Mouse (Mus musculus): ENCODE measurements around the gene Cbx2. TPM values are rescaled to one million over a fixed set of nuclear protein-coding genes. Genes with fewer than 3 reads are reported as not detected.

The Cbx2 gene
- polyA plus RNA-seq, 1 experiment from 2014 or later = 35.5 TPM

DNA sequence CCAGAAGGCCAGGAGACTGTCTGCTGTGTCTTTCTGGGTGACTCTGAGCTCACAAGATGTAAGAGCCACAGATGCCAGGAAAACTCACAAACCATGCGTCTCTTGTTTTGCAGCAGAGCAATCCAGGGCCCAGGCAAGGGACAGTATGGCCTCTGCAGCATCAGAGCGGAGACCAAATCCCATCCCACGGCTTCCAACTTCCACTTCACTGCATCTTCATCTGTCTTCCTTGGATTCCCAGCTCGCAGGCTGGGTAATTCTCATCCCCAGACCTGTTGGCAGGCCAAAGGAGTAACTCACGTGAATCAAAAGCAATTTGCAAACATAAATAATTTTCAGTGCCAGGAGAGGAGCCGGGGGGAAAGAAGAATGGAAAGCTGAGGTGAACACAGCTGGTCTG, 50.2 kb downstream of the Cbx2 start:
- no peak overlapping the region for H3K9ac ChIP-seq (replicated peaks; ENCODE audit: low read length)
- WGBS = 54% methylated on average over 6 of the region's 6 CpGs
- no peaks in the 10 kb centered on the region for H3K36me3 ChIP-seq (ENCODE audit: insufficient read depth, low read length)
- no peaks in the 10 kb centered on the region for H3K9me3 ChIP-seq (ENCODE audit: low read length)
- no peak for ATAC-seq (ENCODE audit: low FRiP score, low TSS enrichment)
- H3K4me3 ChIP-seq (ENCODE audit: low read length) = no peak overlapping the region
- H3K27me3 ChIP-seq (ENCODE audit: insufficient read depth, low read length) = no peaks in the 10 kb centered on the region
- H3K27ac ChIP-seq (ENCODE audit: low read length) = no peak overlapping the region
- peaks cover under 1% of the 10 kb centered on the region; the same call in 1 of the 2 replicates for H3K4me1 ChIP-seq (ENCODE audit: insufficient read depth, low read length)
- H3K4me2 ChIP-seq (replicated peaks; ENCODE audit: low read depth, low read length) = no peak overlapping the region

DNA sequence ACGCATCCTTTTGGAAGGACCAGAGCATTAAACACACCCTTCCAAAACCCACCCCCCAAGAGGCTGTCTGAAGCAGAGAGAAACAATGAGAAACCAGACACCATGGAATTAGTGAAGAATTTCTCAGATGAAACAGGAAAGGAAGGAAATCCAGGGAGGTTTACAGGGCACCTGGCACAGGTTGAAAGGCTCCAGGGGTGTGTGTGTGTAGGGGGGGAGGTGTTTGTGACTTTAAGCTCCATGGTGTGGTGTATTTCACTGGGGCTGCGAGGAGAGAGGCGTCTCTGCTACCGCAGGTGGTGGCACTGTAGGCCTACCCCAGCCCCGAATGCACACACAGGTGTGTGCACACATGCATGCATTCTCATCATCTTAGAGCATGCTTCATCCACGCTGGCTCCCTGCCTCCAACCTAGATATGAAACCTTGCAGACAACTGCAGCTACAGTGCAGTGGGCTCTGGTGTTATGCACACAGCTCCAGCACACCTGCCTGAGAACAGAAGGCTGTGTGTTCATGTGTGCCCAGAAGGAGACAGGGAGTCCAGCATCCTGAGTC, 51.2 kb downstream of the Cbx2 start:
- Histone ChIP-seq H3K4me1 (ENCODE audit: insufficient read depth, low read length) (peaks cover 10% of the 10 kb centered on the region), H3K36me3 (ENCODE audit: insufficient read depth, low read length) (no peaks in the 10 kb centered on the region), H3K4me2 (replicated peaks; ENCODE audit: low read depth, low read length) (no peak overlapping the region), H3K9ac (replicated peaks; ENCODE audit: low read length) (no peak overlapping the region), H3K27ac (ENCODE audit: low read length) (no peak overlapping the region), H3K27me3 (ENCODE audit: insufficient read depth, low read length) (no peaks in the 10 kb centered on the region), H3K9me3 (ENCODE audit: low read length) (no peaks in the 10 kb centered on the region), H3K4me3 (ENCODE audit: low read length) (no peak overlapping the region)
- no peak for ATAC-seq (ENCODE audit: low FRiP score, low TSS enrichment)
- 63% methylated on average over 6 of the region's 6 CpGs for whole genome bisulfite sequencing

DNA sequence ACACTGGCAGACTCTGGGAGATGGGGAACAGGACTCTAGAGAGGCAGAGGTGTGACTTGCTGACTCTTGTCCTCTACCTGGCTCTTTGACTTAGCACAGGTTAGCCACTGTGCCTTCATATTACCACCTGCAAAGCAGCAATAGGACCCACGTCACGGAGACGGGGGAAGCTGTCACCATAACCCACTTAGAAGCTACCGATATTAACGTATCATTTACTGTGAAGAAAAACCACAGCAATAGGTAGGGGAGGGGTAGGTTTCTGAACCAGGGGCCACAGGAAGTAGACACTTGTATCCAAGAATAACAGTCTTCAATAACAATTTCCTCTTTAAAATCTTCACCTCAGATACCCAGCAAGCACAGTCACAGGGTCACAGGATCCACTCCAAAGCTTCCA, 53.0 kb downstream of the Cbx2 start:
- peaks cover 25% of the 10 kb centered on the region for H3K4me1 ChIP-seq (ENCODE audit: insufficient read depth, low read length)
- H3K9me3 ChIP-seq (ENCODE audit: low read length) = no peaks in the 10 kb centered on the region
- peaks cover 5% of the 10 kb centered on the region for H3K27me3 ChIP-seq (ENCODE audit: insufficient read depth, low read length)
- peaks cover 4% of the 10 kb centered on the region for H3K36me3 ChIP-seq (ENCODE audit: insufficient read depth, low read length)
- no peak for ATAC-seq (ENCODE audit: low FRiP score, low TSS enrichment)
- no peak overlapping the region for H3K27ac ChIP-seq (ENCODE audit: low read length)
- no peak overlapping the region for H3K4me3 ChIP-seq (ENCODE audit: low read length)
- no peak overlapping the region for H3K4me2 ChIP-seq (replicated peaks; ENCODE audit: low read depth, low read length)
- no peak overlapping the region for H3K9ac ChIP-seq (replicated peaks; ENCODE audit: low read length)
- WGBS = 92% methylated on average over 5 of the region's 5 CpGs

DNA sequence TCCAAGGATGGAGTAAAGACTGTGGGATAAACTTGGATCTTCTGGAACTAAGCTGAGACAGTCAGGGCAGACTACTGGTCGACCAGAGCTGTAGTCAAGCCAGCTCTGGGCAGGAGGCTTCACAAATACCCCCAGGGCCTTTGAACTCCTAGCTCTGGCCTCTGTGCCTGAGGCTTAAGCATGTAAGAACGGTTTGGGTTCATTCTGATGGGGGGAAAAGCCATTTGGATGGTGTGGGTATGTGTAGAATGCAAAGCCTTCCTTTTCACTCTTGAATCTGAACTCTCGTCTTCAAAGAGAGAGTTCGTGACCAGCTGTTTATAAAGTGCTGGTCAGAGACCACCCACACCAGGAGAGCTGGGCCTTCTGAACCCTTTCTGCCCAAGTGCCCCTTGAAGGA, 55.0 kb downstream of the Cbx2 start:
- Histone ChIP-seq H3K27ac (ENCODE audit: low read length) (no peak overlapping the region), H3K4me2 (replicated peaks; ENCODE audit: low read depth, low read length) (no peak overlapping the region), H3K9me3 (ENCODE audit: low read length) (no peaks in the 10 kb centered on the region), H3K4me3 (ENCODE audit: low read length) (no peak overlapping the region), H3K9ac (replicated peaks; ENCODE audit: low read length) (no peak overlapping the region), H3K27me3 (ENCODE audit: insufficient read depth, low read length) (peaks cover 25% of the 10 kb centered on the region), H3K36me3 (ENCODE audit: insufficient read depth, low read length) (peaks cover 20% of the 10 kb centered on the region), H3K4me1 (ENCODE audit: insufficient read depth, low read length) (peaks cover 43% of the 10 kb centered on the region)
- 84% methylated on average over 4 of the region's 4 CpGs for WGBS
- ATAC-seq (ENCODE audit: low FRiP score, low TSS enrichment) = no peak

DNA sequence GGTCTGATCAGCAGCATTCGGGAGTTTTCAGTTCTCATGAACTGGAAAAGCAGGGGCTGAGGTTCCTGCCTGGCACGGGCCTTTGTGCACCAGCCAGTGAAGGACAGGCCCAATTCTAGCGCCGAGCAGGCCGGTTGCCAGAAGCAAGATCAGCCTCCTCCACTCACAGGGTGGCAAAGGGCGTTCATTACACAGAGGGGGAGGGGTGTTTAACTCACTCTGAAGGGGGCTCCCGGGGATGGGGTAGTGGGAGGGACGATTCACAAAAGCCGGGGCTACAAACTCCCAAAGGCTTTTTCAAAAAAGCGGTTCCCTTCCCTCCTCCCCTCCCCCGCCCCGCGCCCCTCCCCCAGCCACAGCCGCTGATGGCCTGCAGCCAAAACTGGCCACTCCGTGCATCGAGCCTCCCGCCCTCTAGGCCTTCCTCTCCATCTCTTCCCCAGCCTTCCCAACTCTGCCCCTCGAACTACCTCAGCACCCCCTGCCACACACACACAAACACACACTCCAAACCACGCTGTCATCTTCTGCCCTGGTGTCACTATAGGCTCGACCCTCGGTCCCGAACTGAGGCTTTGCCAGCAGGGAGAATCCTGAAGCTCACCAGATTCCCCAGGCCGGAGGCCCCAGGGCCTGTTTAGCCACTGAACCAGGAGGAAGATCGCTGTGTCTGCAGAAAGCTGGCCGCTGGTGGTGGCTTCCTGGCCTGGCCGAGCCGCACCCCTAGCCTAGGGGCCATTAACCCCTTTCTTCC, 56.1 kb downstream of the Cbx2 start:
- no peaks in the 10 kb centered on the region for H3K9me3 ChIP-seq (ENCODE audit: low read length)
- peaks cover 54% of the 10 kb centered on the region for H3K4me1 ChIP-seq (ENCODE audit: insufficient read depth, low read length)
- 0 out of 2 replicates have a peak, but pooled peaks have one; percentile 33 for ATAC-seq (ENCODE audit: low FRiP score, low TSS enrichment)
- no peak overlapping the region for H3K4me3 ChIP-seq (ENCODE audit: low read length)
- WGBS = 5% methylated on average over 26 of the region's 27 CpGs
- peak overlapping the region; percentile 35 for H3K4me2 ChIP-seq (replicated peaks; ENCODE audit: low read depth, low read length)
- H3K9ac ChIP-seq (replicated peaks; ENCODE audit: low read length) = peak overlapping the region; percentile 42
- H3K27ac ChIP-seq (ENCODE audit: low read length) = peak overlapping the region; percentile 25; the same call in 1 of the 2 replicates
- peaks cover 20% of the 10 kb centered on the region for H3K36me3 ChIP-seq (ENCODE audit: insufficient read depth, low read length)
- H3K27me3 ChIP-seq (ENCODE audit: insufficient read depth, low read length) = peaks cover 25% of the 10 kb centered on the region

DNA sequence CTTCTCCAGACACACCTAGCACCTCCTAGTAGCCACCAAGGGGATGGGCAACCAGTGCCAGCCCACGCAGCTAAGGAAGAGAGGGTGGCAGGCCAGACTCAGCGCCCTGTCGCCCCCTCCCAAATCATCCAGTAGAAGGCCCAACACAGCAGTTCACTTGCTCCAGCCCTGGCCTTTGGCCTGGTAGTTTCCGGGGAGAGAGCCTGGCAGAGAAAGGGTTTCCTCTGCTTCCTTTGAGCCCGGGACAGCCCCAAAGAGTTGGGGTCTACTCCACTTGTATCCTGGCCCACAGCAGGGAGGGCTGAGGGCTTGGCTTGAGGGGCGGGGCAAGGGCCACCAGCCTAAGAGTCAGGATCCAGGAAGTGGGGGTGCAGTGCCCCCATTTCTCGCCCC, 56.7 kb downstream of the Cbx2 start:
- peaks cover 60% of the 10 kb centered on the region for H3K4me1 ChIP-seq (ENCODE audit: insufficient read depth, low read length)
- peak overlapping the region; percentile 35; the same call in 1 of the 2 replicates for H3K4me2 ChIP-seq (replicated peaks; ENCODE audit: low read depth, low read length)
- WGBS = 52% methylated on average over 7 of the region's 7 CpGs
- H3K4me3 ChIP-seq (ENCODE audit: low read length) = no peak overlapping the region
- H3K27ac ChIP-seq (ENCODE audit: low read length) = peak overlapping the region; percentile 25; the same call in 1 of the 2 replicates
- peak overlapping the region; percentile 42 for H3K9ac ChIP-seq (replicated peaks; ENCODE audit: low read length)
- H3K36me3 ChIP-seq (ENCODE audit: insufficient read depth, low read length) = peaks cover 20% of the 10 kb centered on the region
- H3K9me3 ChIP-seq (ENCODE audit: low read length) = no peaks in the 10 kb centered on the region
- peaks cover 25% of the 10 kb centered on the region for H3K27me3 ChIP-seq (ENCODE audit: insufficient read depth, low read length)
- ATAC-seq (ENCODE audit: low FRiP score, low TSS enrichment) = no peak

DNA sequence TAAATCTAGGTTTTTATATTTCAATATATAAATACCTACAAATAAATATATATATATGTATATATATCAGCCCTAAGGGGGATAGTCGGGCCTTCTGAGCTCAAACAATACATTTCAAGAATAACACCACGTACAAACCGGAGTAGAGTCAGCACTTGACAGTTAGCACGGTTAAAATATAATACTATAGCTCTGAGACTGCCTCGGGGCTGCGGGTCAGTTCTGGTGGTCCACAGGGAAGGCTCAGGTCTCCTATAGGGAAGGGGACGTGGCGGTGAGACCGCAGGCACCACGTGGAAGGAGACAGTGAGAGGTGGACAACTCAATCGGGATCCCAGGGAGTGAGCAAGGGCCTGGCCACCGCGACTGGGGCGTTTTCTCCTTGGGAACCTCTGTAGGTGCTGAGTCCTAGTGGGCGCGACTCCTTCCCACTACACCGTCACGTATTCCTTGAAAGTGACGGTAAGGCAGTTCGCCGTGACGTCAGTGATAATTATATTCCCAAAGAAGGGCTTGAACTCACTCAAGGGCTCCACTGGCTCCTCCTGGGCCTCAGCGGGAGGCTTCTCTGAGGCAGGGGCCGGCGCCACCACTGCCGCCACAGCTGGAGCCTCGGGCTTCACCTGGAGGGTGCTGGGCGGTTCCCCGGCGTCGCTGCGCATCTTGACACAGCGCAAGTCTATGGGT, 57.8 kb downstream of the Cbx2 start:
- H3K36me3 ChIP-seq (ENCODE audit: insufficient read depth, low read length) = peaks cover 20% of the 10 kb centered on the region
- WGBS = 54% methylated on average over 33 of the region's 33 CpGs
- no peak overlapping the region for H3K4me2 ChIP-seq (replicated peaks; ENCODE audit: low read depth, low read length)
- no peak overlapping the region for H3K27ac ChIP-seq (ENCODE audit: low read length)
- no peak overlapping the region for H3K4me3 ChIP-seq (ENCODE audit: low read length)
- no peak for ATAC-seq (ENCODE audit: low FRiP score, low TSS enrichment)
- no peaks in the 10 kb centered on the region for H3K9me3 ChIP-seq (ENCODE audit: low read length)
- H3K4me1 ChIP-seq (ENCODE audit: insufficient read depth, low read length) = peaks cover 65% of the 10 kb centered on the region
- H3K9ac ChIP-seq (replicated peaks; ENCODE audit: low read length) = 0 out of 2 replicates have a peak overlapping the region, but pooled peaks have one; percentile 14
- peaks cover 25% of the 10 kb centered on the region for H3K27me3 ChIP-seq (ENCODE audit: insufficient read depth, low read length)

Other genes with a start within 250 kb of the Cbx2 start
- gene Rbfox3, start 111.4 kb upstream of the Cbx2 start, polyA plus RNA-seq (2015; fragmentation: Nextera tagmentation; extraction: Ambion mirVana) = 0.63 and 1.0 TPM in 2 replicates
- gene Enpp7, start 34.8 kb upstream of the Cbx2 start, polyA plus RNA-seq (2015; fragmentation: Nextera tagmentation; extraction: Ambion mirVana) = not detected in 2 replicates
- 8.2 and 8.5 TPM in 2 replicates for gene Cbx8, start 18.0 kb downstream of the Cbx2 start, polyA plus RNA-seq (2015; fragmentation: Nextera tagmentation; extraction: Ambion mirVana)
- 9.9 and 10.9 TPM in 2 replicates for gene Cbx4, start 63.3 kb downstream of the Cbx2 start, polyA plus RNA-seq (2015; fragmentation: Nextera tagmentation; extraction: Ambion mirVana)
- gene Tbc1d16, start 205.5 kb downstream of the Cbx2 start, polyA plus RNA-seq (2015; fragmentation: Nextera tagmentation; extraction: Ambion mirVana) = 12.3 and 16.2 TPM in 2 replicates
- 5.1 and 5.5 TPM in 2 replicates for gene Ccdc40, start 205.6 kb downstream of the Cbx2 start, polyA plus RNA-seq (2015; fragmentation: Nextera tagmentation; extraction: Ambion mirVana)
- gene Gaa, start 244.9 kb downstream of the Cbx2 start, polyA plus RNA-seq (2015; fragmentation: Nextera tagmentation; extraction: Ambion mirVana) = 80.7 and 82.6 TPM in 2 replicates

Data from kidney, embryonic 16.5 days (tissue).